Mouse (Mus musculus) G1E (cell line): ENCODE measurements around the gene Nlk. TPM values are rescaled to one million over a fixed set of nuclear protein-coding genes. Genes with fewer than 3 reads are reported as not detected.

Experiments used
- ATAC-seq: 2 replicates; pipeline ENCODE4 v1.8.0; 2016; ENCODE audit warnings: mild to moderate bottlenecking; ENCODE audit not compliant: insufficient number of reproducible peaks, poor library complexity, low FRiP score, severe bottlenecking; ENCODE audit errors: extremely low read depth
- DNase-seq: peaks from one replicate; pipeline ENCODE4 v3.0.0; 2012; ENCODE audit warnings: low spot score
- H3K27me3 ChIP-seq: 2 replicates; pipeline ENCODE4 v1.6.1; 2012; ENCODE audit warnings: mild to moderate bottlenecking, low read length, inconsistent platforms; ENCODE audit not compliant: insufficient read depth
- H3K36me3 ChIP-seq: replicated peaks from 2 replicates; pipeline ENCODE3; 2012; ENCODE audit warnings: mild to moderate bottlenecking, inconsistent platforms
- H3K4me1 ChIP-seq: 2 replicates; pipeline ENCODE4 v1.6.1; 2012; ENCODE audit warnings: low read depth, low read length, inconsistent platforms, mixed read lengths; ENCODE audit not compliant: insufficient read depth
- H3K4me3 ChIP-seq: 2 replicates; pipeline ENCODE4 v1.5.1; 2012; ENCODE audit warnings: low read depth, mild to moderate bottlenecking, inconsistent platforms, low read length, moderate library complexity, mixed read lengths
- H3K9me3 ChIP-seq: replicated peaks from 2 replicates; pipeline ENCODE4 v1.6.1; 2012; ENCODE audit warnings: inconsistent platforms
- CTCF ChIP-seq: IDR thresholded peaks from 2 replicates; pipeline ENCODE4 v1.5.1; 2012; ENCODE audit warnings: low read depth, low read length, inconsistent platforms, mixed read lengths
- GATA1 ChIP-seq: IDR thresholded peaks from 2 replicates; pipeline ENCODE4 v1.6.1; 2012; ENCODE audit warnings: borderline replicate concordance, low read length, inconsistent platforms, mixed read lengths
- GATA2 ChIP-seq: IDR thresholded peaks from 2 replicates; pipeline ENCODE4 v1.6.1; 2012; ENCODE audit warnings: low read depth, low read length, inconsistent platforms, borderline replicate concordance
- POLR2AphosphoS5 ChIP-seq: IDR thresholded peaks from 2 replicates; pipeline ENCODE4 v1.6.1; 2012; ENCODE audit warnings: low read depth, low read length, inconsistent platforms; ENCODE audit not compliant: insufficient replicate concordance
- TAL1 ChIP-seq: conservative IDR thresholded peaks from 2 replicates; pipeline ENCODE4 v1.6.1; 2012; ENCODE audit warnings: low read depth, low read length, inconsistent platforms, mixed read lengths
- polyA plus RNA-seq: library from polyadenylated mRNA; stranded (reverse); fragments of >175 nt; gene quantifications from 2 replicates; pipeline ENCODE4 v1.2.3, GENCODE M21; 2012
- total RNA-seq, 2 experiments: library from RNA; stranded (forward) in 1 of 2; stranded (reverse) in 1 of 2; fragments of 200-1000 nt in 1 of 2; fragments of >200 nt in 1 of 2; fragmentation: Nextera tagmentation in 1 of 2; gene quantifications; 2 replicates each; pipeline ENCODE4 v1.2.3; 2014 to 2017

Gene Nlk
- 28.4 and 29.4 TPM in 2 replicates for total RNA-seq (2014; fragmentation: Nextera tagmentation)
- total RNA-seq (2017): 29.6 and 32.9 TPM in 2 replicates
- 7.2 and 8.2 TPM in 2 replicates for polyA plus RNA-seq

DNA sequence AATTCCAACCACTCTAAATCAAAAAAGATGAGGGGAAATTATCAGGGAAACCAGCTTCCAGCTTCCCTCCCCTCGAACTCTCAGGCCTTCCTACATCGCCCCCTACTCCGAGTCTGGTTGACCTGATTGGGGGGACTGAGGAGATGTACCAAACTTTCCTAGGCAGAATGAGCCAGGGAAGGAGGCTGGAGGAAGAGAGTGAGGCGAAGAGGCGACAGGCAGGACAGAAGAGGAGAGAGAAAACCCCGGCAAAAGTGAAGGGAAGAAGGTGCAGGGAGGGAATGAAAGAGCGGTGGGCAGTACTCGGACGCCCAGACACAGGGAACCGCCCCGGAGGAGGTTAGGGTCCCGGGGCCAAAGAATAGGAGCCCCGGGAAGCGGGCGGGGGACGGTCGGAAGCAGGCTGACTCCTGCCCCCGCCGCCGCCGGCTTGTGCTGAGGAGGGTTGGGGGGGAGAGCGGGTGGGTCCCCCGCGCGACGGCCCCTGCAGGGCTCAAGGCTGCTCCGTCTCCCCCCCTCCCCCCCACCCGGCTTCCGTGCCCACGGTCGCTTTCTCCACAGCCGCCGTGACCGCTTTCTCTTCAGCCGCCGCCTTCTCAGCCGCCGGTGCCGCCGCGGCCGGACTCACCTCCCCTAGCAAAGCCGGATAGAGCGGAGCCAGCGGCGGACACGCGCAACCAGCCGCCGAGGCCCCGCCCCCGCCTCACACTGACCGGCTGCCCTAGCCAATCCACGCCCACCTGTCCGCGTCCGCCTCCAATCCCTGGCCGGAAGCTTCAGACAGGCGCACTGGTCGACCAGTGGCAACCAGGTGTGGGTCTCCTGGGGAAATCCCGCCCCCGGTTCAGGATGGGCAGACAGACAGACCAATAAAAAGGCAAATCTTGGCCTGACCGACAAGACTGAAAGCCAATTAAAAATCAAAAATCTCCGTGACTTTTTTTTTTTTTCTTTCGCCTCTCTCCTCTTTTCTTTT is at the start of gene Nlk:
Gene Nlk, minus strand, starts transcription at position 597 of the 976 bp plus-strand sequence.
- Histone ChIP-seq H3K4me3 (peak within 1 kb of the TSS; percentile 77), H3K36me3 (peaks cover 18% of the 10 kb centered on the region), H3K27me3 (peaks cover 13% of the 10 kb centered on the region), H3K9me3 (no peaks in the 10 kb centered on the region), H3K4me1 (peaks cover 22% of the 10 kb centered on the region)
- DNase-seq: peak; percentile 100
- TF ChIP-seq TAL1 (no peak), POLR2AphosphoS5 (no peak), GATA1 (no peak), CTCF (no peak), GATA2 (no peak)
- ATAC-seq: peak; percentile 98

DNA sequence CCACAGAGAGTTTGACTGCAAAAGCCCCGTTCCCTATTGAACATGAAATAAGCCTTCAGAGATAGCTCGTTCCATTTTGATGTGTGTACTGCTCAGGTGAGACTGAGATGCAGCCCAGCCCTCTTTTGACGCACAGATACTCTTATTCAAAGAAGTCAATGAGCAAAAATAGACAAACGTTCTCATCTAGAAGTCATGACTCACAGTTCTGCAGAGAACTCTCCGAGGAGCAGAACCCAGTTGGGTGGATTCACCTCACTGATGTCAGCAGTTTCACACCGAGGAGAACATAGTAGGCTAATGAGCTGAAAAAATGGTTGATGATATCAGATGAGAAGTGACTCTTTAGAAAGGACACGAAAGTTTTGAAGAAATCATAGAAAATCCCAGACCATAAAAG is 49.1 kb upstream of the Nlk start:
- ATAC-seq (no peak), DNase-seq (no peak)
- Histone ChIP-seq H3K4me3 (no peak overlapping the region), H3K36me3 (peaks cover 37% of the 10 kb centered on the region), H3K9me3 (no peaks in the 10 kb centered on the region), H3K4me1 (peaks cover 17% of the 10 kb centered on the region), H3K27me3 (no peaks in the 10 kb centered on the region)
- TF ChIP-seq CTCF: no peak
- no peak for TF ChIP-seq POLR2AphosphoS5
- no peak for TF ChIP-seq TAL1
- TF ChIP-seq GATA2: no peak

DNA sequence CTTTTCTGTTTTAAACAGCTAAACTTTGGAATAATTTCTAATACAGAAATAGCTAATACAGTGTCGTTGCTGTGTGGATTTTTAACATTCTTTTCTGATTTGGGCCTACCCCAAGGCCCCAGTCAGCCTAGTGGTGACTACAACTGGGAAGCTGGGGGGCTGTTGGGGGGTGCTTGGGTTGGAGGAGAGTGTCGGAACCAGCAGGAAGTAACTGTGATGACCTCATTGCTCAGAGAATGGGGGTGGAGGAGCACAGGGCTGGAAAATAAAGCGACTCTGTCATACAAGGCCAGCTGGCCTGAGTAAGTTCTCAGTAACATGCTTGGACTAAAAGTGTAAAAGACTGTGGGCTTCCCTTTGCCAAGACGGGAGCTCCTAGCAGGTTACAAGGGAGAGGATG is 48.3 kb upstream of the Nlk start:
- H3K9me3 ChIP-seq: no peaks in the 10 kb centered on the region
- ATAC-seq: no peak
- TF ChIP-seq GATA1 (no peak), GATA2 (no peak)

DNA sequence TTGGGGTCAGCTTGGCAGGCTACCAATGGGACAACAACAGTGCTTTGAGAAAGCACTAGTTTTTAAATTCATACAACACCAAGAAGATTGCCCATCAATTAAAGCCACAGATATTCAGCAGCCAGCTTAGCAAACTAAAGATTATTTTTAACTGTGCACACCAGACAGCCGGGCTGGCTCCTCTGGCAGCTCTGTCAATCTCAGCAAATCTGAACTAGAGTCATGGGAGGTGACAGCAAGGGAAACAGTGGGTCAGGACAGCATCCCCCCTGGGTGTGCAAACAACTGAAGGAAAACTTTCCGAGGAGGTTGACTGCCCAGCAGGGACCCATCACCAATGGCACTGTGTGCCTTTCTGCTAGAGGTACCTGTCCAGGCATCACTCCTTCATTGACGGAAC is 45.3 kb upstream of the Nlk start:
- DNase-seq (no peak), ATAC-seq (no peak)
- Histone ChIP-seq H3K27me3 (peaks cover 4% of the 10 kb centered on the region; the same call in 1 of the 2 replicates), H3K4me1 (no peaks in the 10 kb centered on the region), H3K36me3 (peaks cover 12% of the 10 kb centered on the region), H3K9me3 (no peaks in the 10 kb centered on the region), H3K4me3 (no peak overlapping the region)
- TF ChIP-seq GATA2 (no peak), TAL1 (no peak), POLR2AphosphoS5 (no peak), GATA1 (no peak), CTCF (no peak)

More for the DNA sequence above, 48.3 kb upstream of the Nlk start:
- 0 out of 2 replicates have a peak, but pooled peaks cover 3% of the 10 kb centered on the region for H3K27me3 ChIP-seq
- peaks cover 12% of the 10 kb centered on the region for H3K4me1 ChIP-seq
- DNase-seq: no peak
- no peak overlapping the region for H3K4me3 ChIP-seq
- peaks cover 37% of the 10 kb centered on the region for H3K36me3 ChIP-seq

DNA sequence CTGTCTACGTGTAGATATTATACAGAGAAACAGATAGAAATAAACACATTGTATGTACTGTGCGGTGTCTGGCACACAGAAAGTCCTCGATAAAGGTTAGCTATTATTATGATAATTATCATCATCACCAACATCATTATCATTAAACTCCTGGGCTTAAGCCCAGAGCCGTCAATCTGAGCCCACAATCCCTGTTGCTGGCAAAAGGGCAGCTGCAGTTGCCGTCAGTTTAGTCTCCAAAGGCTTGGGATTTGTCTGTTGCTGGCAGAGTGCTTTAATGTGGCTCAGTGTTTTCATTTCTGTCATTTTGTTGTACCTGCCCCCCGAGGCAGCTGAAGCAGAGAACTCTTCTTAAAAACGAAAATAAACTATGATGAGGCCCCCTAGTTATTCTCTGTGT is 44.8 kb upstream of the Nlk start:
- peaks cover 9% of the 10 kb centered on the region for H3K36me3 ChIP-seq

DNA sequence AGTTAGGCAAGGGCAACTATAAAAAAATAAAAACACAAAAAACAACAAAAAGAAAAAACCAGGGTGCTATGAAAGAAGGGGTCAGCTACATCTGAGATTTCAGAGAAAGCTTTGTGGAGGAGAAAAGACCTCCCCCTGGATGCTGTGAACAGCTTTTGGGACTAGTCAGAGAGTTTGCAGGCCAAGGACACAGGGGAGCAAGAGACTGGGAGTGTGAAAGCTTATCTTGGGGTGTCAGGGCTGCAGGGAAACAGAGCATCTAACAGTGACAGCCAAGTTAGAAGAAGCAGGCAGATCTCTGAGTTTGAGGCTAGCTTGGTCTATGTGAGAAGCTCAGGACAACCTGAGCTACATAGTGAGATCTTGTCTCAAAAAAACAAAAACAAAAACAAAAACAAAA is 42.2 kb upstream of the Nlk start:
- ATAC-seq: no peak
- no peak for DNase-seq
- TF ChIP-seq GATA1 (no peak), CTCF (no peak), GATA2 (no peak), TAL1 (no peak), POLR2AphosphoS5 (no peak)
- H3K36me3 ChIP-seq: no peaks in the 10 kb centered on the region
- H3K9me3 ChIP-seq: no peaks in the 10 kb centered on the region
- no peaks in the 10 kb centered on the region for H3K4me1 ChIP-seq
- peaks cover 4% of the 10 kb centered on the region; the same call in 1 of the 2 replicates for H3K27me3 ChIP-seq
- H3K4me3 ChIP-seq: no peak overlapping the region

More for the DNA sequence above, 44.8 kb upstream of the Nlk start:
- TF ChIP-seq GATA1 (no peak), CTCF (no peak), POLR2AphosphoS5 (no peak), TAL1 (no peak), GATA2 (no peak)
- Histone ChIP-seq H3K4me1 (no peaks in the 10 kb centered on the region), H3K27me3 (peaks cover 4% of the 10 kb centered on the region; the same call in 1 of the 2 replicates), H3K9me3 (no peaks in the 10 kb centered on the region), H3K4me3 (no peak overlapping the region)
- no peak for DNase-seq
- ATAC-seq: no peak
